Mouse (Mus musculus) left cerebral cortex, postnatal 14 days (tissue): Measurements from ENCODE around the gene Apol8. TPM values are rescaled to one million over a fixed set of nuclear protein-coding genes. Genes with fewer than 3 reads are reported as not detected.
A peak's percentile ranks its signal among the peaks of the same experiment; 100 is the strongest.

Experiments used
- DNase-seq, 2 experiments: peaks; one replicate each; pipeline ENCODE4 v3.0.0; 2021 to 2022; ENCODE audit warnings: low spot score in 2 of 2, mixed read lengths in 1 of 2
- intact Hi-C: fragments of 180-260 bp; cut with DNase I; formaldehyde crosslinking; loops from one replicate; pipeline ENCODE4 v1.15.1; 2025
- long read RNA-seq, 2 experiments: library from polyadenylated mRNA; stranded (forward); transcript quantifications; one replicate each; pipeline ENCODE4 v2.0.0; 2021
- total RNA-seq, 2 experiments: library from RNA; stranded (reverse); gene quantifications; 2 replicates each; pipeline ENCODE4 v1.2.3; 2021

Gene Apol8
- 1 to 10 TPM; 1.3 to 3.2 TPM for total RNA-seq
- long read RNA-seq, experiment 1, partial matches to known transcripts, result 0 of 1 reads
- long read RNA-seq, experiment 1, other reads (novel, unspliced or antisense), result 0 of 1 reads
- long read RNA-seq, experiment 2, result 0 reads

DNA sequence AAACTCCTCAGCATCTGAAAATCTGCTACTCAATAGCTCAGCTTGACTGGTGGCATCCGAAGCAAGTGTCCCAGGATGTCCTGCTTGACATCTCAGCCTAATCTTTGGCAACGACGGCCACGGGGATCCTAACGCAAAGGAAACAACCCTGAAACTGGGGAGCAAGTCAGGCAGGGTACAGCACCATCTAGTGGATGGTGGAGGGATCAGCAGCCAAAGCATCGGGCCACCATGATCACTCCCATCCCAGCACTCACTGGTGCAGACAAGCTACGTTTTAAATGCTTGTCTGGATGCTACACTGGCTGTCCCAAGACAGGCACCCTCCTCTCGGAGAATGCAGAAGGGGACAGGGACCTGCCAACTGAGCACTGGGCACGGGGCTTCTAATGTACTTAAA lies at the start of gene Apol8:
TSS of gene Apol8 (minus strand) at position 156 of the 400 bp plus-strand sequence.
- peak; percentile 73 to 74 for DNase-seq
- intact Hi-C loops, result no loop called here

- intact Hi-C loops, result no loop called here
- DNase-seq, result no peak
Measured at GRCm38 (mm10) chr15:77805657-77806056, 48.9 kb upstream of the Apol8 start.

DNA sequence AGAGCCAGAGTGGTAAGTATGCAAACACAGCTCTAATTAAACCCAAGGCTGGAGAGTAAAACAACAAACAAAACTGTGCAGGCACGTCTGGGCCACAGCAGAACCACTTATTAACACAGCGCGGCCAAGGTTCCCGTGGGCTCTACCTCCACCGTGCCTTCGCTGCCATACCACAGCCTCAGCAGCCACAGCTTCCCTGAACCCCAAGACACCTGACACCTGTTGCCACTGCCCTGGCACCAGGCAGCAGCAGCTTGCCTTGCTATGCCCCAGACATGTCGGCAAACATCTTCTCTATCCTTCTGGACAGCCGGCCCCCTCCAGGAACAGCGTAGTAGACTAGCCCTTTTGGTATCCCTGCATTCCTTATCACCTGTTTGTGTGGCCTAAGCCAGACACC lies 48.1 kb upstream of the Apol8 start:
- intact Hi-C loops, result no loop called here
- no peak for DNase-seq

DNA sequence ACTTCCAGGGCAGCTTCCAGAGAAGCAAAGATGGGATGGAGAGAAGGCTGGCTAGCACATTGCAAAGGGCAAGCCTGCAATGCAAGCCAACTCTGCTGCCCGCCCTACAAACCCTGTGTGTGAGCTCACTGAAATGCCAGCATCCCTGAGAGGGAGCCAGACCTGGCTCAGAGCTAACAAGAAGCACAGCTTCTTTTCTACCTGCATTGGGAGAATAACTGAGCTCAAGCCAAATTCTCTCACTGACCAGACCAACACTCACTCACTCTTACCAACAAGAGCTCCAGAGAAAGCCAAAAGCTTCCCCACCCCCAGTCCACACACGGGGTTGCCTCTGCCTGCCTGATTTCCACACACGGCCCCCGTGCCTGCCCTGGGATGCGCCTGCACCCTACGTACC lies 47.7 kb upstream of the Apol8 start:
- intact Hi-C loops, result no loop called here
- DNase-seq, result no peak

GRCm38 (mm10) chr15:77803747-77804146 lies 46.9 kb upstream of the Apol8 start:
- no peak for DNase-seq
- intact Hi-C loops, result no loop called here

- intact Hi-C loops, result no loop called here
- no peak for DNase-seq
Measured at GRCm38 (mm10) chr15:77802992-77803391, 46.2 kb upstream of the Apol8 start.

DNA sequence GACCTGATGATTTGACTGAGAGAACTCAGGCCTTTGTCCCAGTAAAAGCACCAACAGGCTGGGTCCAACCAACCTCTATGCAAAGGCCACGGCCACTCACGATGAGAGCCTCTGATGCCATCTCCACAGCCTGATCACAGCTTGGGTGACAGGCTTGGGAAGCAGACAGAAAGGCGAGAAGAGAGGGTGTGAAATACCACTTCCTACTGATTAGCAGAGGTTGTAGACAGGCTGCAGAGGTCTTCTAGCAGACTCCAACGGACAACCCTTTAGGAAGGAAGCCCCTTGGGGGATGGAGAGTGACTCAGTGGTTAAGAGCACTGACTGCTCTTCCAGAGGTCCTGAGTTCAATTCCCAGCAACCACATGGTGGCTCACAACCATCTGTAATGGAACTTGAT lies 44.4 kb upstream of the Apol8 start:
- no peak for DNase-seq
- intact Hi-C loops, result no loop called here

GRCm38 (mm10) chr15:77800511-77800910 lies 43.7 kb upstream of the Apol8 start:
- intact Hi-C loops, result no loop called here

DNA sequence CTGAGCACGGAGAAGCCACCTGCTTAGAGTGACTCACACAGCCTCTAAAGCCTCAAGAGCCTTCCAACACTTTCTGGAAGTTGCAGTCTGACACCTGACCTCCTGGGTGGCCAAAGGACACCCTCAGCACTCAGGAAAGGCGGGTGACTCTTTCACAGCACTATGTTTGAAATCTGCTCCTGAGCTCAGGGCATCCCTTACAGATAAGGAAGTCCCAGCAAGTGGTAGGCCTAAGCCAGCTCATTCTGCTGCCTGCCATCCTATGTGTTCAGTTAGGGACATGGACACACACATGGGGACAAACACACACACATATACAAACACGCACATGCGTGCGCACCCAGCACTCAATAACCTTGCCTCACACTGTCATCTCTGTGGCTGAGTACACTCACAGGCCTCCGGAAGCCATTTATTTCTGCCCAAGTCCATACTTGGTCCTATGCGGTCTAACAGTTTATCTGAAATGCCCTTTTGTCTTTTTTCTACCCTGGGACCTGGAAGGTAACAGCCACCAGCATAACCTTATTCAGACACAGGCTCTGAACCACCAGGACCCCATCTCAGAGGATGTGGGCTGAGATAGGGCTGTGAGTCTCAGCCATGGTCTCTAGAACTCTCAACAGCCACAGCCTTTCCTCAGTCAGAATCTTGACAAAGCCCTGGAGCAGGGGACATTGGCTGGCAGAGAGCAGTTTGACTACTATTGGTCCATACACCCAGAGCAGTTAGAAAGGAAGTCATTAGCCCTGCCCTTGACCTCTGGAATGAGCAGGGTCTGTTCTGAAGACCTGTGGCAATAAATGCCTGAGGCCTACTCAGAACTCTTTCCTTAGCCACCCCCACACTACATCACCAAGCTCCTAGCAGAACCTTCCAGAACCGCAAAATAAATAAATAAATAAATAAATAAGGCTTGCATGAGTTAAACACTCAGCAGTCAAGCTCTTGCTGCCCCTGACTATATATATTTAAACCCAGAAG lies 43.0 kb upstream of the Apol8 start:
- intact Hi-C loops, result no loop called here
- no peak for DNase-seq

More at GRCm38 (mm10) chr15:77800511-77800910, 43.7 kb upstream of the Apol8 start:
- DNase-seq, result peak; percentile 41 to 81

- DNase-seq, result peak in 1 of 2 experiments; percentile 54
- intact Hi-C loops, result no loop called here
Measured at GRCm38 (mm10) chr15:77798664-77799490, 42.1 kb upstream of the Apol8 start.

GRCm38 (mm10) chr15:77797609-77798411 lies 41.0 kb upstream of the Apol8 start:
- DNase-seq, result no peak
- intact Hi-C loops, result no loop called here

GRCm38 (mm10) chr15:77796409-77797035 lies 39.7 kb upstream of the Apol8 start:
- DNase-seq, result no peak
- intact Hi-C loops, result no loop called here

DNA sequence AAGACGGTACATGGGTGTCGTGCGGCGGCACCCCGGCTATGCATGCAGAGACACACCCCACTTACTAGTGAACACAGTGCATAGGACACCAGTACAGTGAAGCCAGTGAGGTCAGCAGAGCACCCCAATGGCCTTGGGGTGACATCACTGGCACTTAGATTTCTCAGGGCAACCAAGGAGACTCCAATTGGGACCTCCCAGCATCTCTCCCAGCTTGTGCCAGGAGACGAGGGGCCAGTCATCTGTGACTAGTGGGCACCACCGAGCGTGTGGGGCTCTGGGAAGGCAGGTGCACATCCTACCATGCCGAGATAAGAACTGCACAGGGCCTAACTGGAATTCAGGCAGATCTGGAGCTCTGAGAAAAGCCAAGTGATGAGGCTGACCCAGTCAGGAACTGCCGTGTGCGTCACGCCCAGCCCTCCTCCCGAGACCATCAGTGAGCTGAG lies 38.1 kb upstream of the Apol8 start:
- intact Hi-C loops, result no loop called here
- no peak for DNase-seq

DNA sequence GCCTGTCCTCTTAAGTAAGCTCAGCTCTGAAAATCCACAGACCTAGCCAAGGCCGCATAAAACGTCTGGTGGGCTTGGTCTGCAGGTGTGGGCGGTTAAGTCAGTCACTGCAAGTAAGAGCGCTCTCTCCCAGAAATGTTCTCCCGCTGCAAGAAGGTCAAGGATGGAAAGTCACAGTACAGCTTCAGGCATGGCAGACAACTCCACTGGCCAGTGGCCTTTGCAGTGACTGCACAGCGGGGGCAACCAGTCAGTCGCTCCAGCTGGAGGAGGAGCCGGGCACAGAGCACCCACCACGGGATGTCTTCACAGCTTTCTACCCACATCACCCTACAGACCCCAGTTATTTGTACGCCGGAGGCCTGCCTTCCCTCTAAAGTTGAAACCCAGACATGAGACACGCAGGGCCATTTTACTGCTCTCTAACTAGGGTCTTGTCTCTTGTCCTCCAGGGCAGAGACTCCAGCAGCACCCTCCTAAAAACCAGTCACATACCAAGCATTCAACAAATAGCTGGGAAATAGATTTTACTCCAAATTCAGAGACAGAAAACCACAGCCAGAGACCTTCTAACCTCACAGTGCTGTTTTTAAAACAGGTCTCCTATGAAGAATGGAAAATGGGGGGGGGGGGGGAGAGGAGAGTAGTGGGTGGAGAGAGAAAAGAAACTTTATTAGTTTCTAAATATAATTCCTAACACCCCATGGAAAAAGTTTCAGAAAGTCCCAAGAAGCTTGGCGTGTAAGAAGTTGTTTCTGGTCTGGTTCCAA lies 37.5 kb upstream of the Apol8 start:
- intact Hi-C loops, result no loop called here
- no peak for DNase-seq

GRCm38 (mm10) chr15:77793554-77793953 lies 36.8 kb upstream of the Apol8 start:
- intact Hi-C loops, result no loop called here

DNA sequence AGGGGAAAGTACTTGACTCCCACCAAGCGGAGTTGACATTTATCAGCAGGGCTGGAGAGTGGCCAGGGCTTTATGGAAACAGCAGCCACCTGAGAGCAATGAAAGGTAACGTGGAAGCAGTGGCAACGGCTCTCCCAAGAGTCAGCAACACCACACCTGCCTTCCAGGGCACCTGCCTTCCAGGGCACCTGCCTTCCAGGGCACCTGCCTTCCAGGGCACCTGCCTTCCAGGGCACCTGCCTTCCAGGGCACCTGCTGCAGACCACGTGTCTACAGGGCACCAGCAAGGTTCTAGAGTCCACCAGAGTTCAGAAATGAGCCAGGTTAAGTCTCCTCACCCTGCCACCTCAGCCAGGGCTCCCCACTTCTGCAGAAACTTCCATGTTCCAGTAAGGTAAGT lies 36.3 kb upstream of the Apol8 start:
- intact Hi-C loops, result no loop called here
- DNase-seq, result no peak

More at GRCm38 (mm10) chr15:77793554-77793953, 36.8 kb upstream of the Apol8 start:
- DNase-seq, result peak in 1 of 2 experiments; percentile 56

DNA sequence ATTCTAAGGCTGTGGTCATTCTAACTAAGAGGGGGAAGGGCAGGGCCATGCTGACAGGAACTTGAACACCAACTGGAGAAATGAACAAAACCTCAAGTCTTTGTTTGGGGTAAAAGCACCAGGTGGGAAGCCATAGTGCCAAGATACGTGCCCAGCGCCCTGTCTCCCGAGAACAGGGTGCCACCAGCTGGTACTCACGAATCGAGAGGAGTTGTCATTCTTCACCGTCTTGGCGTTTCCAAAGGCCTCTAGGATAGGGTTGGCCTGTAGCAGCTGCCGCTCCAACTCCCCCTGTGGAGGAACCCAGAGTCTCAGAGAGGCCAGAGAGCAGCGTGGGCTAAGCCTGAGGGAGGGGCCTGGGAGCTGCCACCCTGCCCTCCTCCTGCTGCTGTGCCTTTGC lies 35.3 kb upstream of the Apol8 start:
- intact Hi-C loops, result no loop called here
- DNase-seq, result no peak
